Mouse (Mus musculus): ENCODE results near the gene Spag6.

- no peak for TF ChIP-seq EP300 (IDR thresholded peaks at IDR 0.05; ENCODE audit: low read depth in 1 of 2, low read length in 2 of 2)
- no peak for TF ChIP-seq CTCF (IDR thresholded peaks at IDR 0.05 in 2 of 3, conservative IDR thresholded peaks at IDR 0.05 in 1 of 3; ENCODE audit: control insufficient read depth in 1 of 3, insufficient read depth in 1 of 3, low read depth in 2 of 3, low read length in 3 of 3, poor library complexity in 1 of 3, severe bottlenecking in 1 of 3)
- no peak for TF ChIP-seq POLR2A (IDR thresholded peaks at IDR 0.05; ENCODE audit: control insufficient read depth in 1 of 2, insufficient read depth in 1 of 2, low read depth in 1 of 2, low read length in 2 of 2, poor library complexity in 1 of 2)
- no peak for TF ChIP-seq GATA1 (IDR thresholded peaks at IDR 0.05; ENCODE audit: low read depth, low read length)
Measured at GRCm38 (mm10) chr2:18687671-18688170, 6.1 kb upstream of the Spag6 start.

Measured in MEL (cell line).